Mouse (Mus musculus) thymus, postnatal 0 days (tissue): Measurements from ENCODE around the gene Ovol3. TPM values are rescaled to one million over a fixed set of nuclear protein-coding genes. Genes with fewer than 3 reads are reported as not detected.
"Not testable (repeated sequence)": the region's sequence is repeated elsewhere in the genome, so short reads cannot be mapped to it uniquely, and the experiment has no call there.

Experiments
- DNase-seq: peaks from one replicate; pipeline ENCODE4 v3.0.0-alpha.2; 2015; ENCODE audit warnings: low spot score
- polyA plus RNA-seq: library from polyadenylated mRNA; unstranded; fragments of >200 nt; fragmentation: Nextera tagmentation; extraction: Ambion mirVana; gene quantifications from 2 replicates; pipeline ENCODE4 v1.2.1, GENCODE M21; 2015

Gene Ovol3
- polyA plus RNA-seq, 1 experiment from 2014 or later, result 0.26 TPM

GRCm38 (mm10) chr7:30231328-30231668 is 4.2 kb downstream of the Ovol3 start:
- DNase-seq, result no peak

DNA sequence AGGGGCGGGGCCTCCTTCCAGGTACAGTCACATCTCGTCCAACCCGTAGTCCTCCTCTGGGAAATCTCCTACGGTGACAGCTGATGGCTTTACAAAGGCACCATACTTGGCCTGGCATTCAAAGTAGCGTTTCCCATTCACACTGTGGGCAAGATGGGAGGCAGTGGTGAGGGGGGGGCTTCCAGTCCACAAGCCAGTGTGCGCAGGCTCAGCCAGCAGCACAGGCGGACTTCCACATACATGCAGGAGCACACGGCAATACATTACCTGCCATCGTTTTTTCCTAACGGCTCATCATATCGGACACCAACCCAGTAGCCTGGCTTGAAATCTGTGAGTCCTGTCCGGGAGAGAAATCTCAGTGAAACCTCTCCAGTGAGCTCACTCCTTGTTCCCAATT is 11.3 kb downstream of the Ovol3 start:
- DNase-seq, result no peak

GRCm38 (mm10) chr7:30222205-30222604 is 13.3 kb downstream of the Ovol3 start:
- DNase-seq, result no peak

DNA sequence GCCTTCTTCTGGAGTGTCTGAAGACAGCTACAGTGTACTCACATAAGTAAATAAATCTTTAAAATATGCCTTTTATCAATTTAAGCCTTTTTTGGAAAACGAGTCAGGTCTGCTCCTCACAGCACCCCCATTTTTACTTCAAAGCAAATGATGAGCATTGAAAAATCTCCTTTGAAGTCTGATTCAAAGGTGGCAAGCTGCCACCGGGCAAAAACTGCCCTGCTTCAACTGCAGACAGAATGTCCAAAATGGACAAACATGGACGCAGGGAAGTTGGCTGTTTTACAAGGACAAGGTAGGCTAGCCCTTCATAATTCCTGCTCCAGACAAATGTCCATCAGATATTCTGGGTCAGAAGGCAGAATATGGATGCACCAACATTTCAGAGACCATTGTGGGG is 14.1 kb downstream of the Ovol3 start:
- no peak for DNase-seq

GRCm38 (mm10) chr7:30220008-30220356 is 15.5 kb downstream of the Ovol3 start:
- no peak for DNase-seq

- peak; percentile 82 for DNase-seq
Observed at GRCm38 (mm10) chr7:30219293-30220007, 16.1 kb downstream of the Ovol3 start.

GRCm38 (mm10) chr7:30217277-30217676 is 18.2 kb downstream of the Ovol3 start:
- DNase-seq, result no peak

- DNase-seq, result peak; percentile 84
Observed at GRCm38 (mm10) chr7:30216723-30217151, 18.8 kb downstream of the Ovol3 start.

DNA sequence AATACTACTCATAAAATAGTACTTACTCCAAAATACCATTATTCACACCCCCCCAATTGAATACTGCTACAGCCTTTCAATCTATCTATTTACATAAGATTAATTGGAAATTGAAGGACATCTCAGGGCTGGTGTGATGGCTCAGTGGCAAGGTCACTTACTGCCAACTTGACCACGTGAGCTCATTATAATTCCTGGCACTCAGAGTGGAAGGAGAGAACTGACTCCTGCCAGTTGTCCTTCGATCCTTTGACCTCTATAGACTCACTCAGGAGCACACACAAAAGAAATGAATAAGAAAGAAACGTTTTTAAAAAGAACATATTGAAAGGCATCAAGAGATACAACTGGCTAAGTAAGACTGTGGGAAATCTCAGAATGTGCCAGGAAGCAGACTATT is 19.6 kb downstream of the Ovol3 start:
- no peak for DNase-seq

DNA sequence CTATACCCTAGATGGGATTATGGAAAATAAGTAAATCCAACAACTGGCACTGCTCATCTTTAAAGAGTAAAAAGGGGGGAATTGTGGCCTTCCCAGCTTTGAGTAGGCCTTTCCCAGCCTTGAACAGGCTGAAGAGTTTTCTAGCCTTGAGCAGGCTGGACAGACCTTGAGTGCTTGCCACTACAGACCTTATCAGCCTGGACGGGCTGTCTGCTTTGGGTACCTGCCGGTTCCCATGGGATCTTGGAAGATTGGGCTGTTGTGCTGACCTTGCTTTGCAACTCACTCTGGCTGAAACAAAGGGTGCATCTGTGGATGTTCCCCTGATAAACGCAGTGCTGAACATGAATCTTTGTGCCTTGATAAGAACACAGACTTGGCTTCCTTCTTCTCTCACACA is 21.6 kb downstream of the Ovol3 start:
- no peak for DNase-seq

DNA sequence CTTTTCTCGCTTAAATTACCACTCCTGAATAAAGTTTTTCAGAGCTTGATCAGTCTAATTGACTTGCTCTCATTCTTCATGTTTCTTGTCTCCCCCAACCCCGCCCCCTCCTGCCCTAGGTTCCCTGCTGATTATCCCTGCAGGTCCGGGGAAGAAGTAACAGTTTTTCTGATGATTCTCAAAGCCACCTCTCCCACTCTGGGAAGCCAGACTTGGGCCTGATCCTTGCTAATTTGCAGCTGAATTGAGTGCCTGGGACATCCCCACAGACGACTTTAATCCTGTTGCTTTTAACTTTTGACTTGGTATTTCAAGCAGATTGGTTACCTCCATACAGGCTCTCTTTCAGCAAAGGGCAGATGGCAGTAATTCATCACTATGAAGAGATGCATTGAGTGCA is 24.5 kb downstream of the Ovol3 start:
- DNase-seq, result no peak

DNA sequence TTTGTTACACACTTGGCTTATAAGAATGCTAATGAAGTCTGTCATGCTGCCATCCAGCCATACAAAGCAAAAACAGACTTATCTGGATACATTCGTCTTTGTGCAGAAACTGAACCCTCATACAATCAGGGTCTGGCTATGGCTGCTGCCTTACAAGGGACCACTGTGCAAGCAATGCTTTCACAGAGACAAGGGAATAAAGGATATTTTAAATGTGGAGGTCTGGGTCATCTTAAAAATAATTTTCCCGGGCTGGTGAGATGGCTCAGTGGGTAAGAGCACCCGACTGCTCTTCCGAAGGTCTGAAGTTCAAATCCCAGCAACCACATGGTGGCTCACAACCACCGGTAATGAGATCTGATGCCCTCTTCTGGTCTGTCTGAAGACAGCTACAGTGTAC is 29.2 kb downstream of the Ovol3 start:
- DNase-seq, result not testable (repeated sequence)

- DNase-seq, result peak; percentile 53
Observed at GRCm38 (mm10) chr7:30205383-30205782, 30.1 kb downstream of the Ovol3 start.

GRCm38 (mm10) chr7:30204380-30204779 is 31.1 kb downstream of the Ovol3 start:
- no peak for DNase-seq

DNA sequence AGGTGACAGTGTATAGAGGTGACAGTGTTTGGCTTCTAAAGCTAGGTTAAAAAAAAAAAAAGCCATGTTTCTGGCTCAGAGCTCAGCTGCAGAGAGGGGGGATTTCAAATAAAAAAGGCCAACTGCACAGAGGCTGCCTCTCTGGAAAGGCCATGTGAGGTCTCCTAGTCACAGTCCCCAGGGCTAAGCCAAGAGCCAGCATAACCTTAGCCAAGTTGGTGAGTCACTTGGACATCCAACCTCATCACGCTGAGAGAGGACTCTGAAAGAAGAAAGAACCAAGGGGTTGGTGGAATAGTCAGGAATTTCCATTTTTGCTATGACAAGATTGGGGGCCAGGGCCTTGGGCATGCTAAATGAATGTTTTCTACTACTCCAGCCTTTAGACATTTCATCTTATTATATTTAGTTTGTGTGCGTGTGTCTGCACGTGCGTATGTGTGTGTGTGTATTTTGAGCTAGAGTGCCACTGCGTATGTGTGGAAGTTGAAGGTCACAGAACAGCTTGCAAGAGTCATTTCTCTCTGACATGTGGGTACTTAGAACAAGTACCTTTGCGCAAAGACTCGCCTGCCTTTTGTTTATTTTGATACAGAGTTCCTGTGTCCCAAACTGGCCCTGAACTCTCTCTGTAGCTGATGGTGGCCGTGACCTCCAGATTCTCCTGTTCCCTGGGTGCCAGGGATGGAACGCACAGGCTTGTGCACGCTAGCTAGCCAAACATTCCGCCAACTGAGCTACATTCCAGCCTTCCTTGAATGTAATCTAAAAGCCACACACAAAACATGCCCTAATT is 32.4 kb downstream of the Ovol3 start:
- no peak for DNase-seq

- not testable (repeated sequence) for DNase-seq
Observed at GRCm38 (mm10) chr7:30200661-30201060, 34.9 kb downstream of the Ovol3 start.

- DNase-seq, result no peak
Observed at GRCm38 (mm10) chr7:30200200-30200599, 35.3 kb downstream of the Ovol3 start.

DNA sequence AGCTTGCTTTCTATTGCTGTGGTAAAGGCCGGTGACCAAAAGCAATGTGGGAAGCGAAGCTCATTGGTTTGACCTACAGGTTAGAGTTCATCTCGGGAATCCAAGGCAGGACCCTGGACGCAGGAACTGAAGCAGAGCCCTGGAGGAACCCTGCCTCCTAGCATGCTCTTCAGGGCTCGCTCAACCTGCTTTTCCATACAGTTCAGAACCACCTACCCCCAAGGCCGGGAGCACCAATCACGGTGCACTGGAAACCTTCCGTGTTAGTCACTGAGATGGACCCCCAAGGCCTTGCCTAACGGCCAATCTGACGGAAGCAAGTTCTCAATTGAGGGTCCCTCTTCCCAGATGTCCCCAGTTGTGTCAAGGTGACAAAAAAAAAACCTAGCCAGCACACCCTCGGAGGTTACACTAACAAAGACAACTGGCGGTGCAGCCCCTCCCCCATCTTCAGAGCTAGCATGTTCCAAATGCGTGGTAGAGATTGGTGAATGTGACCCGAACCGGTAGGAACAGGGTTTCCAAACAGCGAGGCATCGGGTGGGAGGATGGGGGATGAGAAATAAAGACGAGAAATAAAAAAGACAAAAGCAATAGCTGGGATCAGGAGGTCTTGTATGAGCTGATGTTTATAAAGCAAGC is 35.9 kb downstream of the Ovol3 start:
- no peak for DNase-seq

DNA sequence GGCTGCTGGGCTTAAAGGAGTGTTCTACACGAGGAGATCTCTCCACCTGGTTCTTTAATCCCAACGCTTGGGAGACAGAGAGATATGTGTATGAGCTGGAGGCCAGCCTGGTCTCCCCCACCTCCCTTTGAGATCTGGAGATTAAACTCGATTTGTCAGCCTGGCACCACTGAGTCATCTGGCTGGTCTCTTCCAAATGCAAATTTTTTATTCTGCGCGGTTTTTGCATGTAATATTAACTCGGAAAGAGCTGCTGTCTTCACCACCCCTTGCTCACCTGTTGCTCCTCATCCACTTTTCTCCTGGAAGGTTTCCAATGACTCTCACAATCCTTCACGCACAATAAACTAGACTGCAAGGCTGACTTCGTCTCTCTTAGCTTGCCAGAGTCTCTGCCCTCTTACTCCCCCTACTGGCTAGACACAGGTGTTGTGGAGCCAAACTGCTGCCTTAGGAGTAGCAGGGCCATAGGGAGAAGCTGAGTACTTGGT is 37.0 kb downstream of the Ovol3 start, which contains the start of gene Capns1:
Gene Capns1, minus strand, starts transcription at position 331 of the 491 bp plus-strand sequence.
- DNase-seq, result peak; percentile 84

DNA sequence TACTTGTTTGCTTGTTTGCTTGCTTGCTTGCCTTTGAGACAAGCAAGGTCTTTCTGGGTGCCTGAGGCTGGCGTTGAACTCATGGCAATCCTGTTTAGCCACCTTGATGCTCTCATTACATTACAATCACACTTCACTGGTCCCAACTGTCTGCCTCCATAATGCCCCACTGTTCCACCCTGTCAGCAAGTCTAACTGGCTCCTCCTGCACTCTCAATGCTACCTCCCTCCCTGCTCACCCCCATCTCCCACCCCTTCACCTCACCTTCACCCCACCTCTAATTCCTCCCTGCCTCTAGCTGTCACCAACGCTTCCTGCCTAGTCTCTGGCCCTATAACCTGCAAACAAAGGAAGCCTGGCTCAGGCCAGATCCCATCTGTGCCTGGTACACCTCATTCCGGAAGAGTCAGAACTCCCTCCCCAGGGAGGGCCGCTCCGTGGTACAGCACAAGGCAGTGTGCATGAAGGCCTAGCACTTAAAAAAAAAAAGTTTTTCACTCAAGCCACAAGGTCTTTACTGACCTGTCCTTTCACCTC is 37.9 kb downstream of the Ovol3 start:
- no peak for DNase-seq

DNA sequence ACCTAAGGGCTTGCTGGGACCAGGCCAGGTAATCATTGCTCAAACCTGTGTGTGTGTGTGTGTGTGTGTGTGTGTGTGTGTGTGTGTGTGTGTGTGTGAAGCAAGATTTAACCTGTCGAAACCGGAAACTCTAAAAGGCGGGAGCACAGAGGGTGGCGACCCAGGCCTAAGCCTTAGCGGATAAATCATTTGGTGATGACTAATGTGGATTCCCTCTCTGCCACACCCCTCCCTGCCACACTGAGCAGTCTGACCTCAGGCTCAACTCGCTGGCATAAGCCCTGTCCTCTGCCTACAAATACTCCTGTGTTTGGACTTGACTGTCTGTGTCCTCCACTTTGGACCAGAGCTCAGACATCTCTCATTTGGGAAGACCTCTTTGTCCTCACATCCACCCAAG is 39.4 kb downstream of the Ovol3 start:
- DNase-seq, result no peak

DNA sequence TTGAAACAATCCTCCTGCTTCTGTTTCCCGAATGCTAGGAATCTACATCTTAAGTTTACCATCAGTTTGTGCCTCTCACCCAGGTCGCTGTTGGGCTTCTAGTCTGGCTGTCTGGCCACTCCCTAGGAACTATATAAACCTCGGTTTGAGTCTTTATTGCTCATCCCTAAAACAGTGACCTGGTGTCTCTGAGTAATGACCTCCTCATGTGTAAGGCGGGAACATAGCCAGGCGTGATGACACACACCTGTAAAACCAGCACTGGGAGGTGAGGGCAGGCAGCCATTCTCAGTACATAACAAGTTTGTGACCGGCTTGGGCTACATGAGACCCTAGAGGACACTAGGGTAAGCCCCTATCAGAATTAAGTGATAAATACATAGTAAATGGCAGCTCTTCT is 40.1 kb downstream of the Ovol3 start:
- no peak for DNase-seq
